Mouse (Mus musculus) embryo, embryonic 11 days (tissue): ENCODE results near the gene Fbxo44.

Source experiments
- DNase-seq: peaks from one replicate; pipeline ENCODE4 v3.0.0-alpha.2; 2015

The Fbxo44 gene

DNA sequence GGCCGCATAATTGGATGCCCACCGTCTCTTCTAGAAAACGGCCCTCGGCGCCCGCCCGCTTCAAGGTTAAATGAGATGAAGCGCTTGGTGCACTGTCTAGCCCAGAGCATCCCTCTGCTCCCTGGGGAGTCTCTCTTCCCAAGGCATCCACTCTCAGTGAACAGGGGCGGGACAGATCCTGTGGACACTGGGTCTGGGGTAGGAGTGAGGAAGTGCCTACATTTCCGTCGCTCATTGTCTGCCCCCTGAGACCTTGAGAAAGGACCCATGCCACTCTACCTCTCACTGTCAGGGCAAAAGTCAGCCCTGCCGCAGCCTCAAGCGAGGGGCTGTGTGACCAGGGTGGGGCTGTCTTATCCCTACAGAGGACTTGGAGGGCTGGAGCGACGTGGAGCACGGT is 4.2 kb upstream of the Fbxo44 start:
- no peak for DNase-seq

DNA sequence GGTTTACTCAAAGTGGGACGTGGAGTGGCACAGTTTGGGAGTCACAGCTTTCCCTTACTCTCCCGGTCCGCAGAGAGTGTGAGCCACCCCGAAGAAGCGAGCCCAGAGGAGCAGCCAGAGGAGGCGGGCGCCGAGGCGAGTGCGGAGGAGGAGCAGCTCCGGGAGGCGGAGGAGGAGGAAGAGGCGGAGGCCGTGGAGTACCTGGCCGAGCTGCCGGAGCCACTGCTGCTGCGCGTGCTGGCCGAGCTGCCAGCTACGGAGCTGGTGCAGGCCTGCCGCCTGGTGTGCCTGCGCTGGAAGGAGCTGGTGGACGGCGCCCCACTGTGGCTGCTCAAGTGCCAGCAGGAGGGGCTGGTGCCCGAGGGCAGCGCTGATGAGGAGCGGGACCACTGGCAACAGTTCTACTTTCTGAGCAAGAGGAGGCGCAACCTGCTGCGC is 3.7 kb upstream of the Fbxo44 start:
- DNase-seq, result peak; percentile 88

DNA sequence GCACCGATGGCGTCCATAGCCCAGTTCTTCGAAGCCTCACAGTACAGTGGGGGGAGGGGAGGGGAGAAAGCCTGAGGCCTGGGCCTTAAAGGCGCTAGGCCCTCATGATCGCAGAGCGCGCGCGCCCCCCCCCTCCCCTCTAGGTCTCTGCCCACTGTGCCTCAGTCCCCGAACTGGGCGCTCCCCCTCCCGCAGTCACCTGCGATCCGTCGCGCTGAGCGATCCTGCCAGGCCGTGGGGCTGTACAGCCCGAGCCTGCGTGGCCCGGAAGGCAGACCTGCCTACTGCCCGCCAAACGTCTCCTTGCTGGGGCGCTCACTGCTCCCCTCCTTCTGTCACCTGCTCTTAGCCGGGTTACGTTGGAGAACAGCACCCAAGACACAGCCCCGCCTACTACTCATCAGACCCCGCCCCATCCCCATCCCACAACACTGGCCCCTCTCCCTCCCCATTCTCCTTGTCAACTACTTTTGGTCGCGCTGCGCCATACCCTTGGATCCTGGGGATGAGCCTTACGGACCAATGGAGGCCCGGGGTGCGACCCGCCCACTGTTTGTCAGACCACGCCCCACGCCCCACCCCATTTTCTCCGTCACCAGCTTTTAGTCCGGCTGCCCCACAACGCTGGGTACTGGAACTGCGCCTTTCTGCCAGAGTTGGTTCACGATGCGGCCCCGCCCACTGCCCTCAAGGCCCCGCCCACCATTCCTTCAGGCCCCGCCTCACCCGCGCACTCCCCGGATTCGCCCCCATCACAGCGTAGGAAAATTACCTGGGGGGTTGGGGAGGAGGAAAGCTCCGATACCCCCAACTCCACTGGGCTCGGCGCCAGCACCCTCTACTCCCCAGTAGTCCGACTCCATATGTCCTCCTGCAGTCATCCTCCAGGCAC is 492 bp downstream of the Fbxo44 start:
- DNase-seq, result peak; percentile 95

DNA sequence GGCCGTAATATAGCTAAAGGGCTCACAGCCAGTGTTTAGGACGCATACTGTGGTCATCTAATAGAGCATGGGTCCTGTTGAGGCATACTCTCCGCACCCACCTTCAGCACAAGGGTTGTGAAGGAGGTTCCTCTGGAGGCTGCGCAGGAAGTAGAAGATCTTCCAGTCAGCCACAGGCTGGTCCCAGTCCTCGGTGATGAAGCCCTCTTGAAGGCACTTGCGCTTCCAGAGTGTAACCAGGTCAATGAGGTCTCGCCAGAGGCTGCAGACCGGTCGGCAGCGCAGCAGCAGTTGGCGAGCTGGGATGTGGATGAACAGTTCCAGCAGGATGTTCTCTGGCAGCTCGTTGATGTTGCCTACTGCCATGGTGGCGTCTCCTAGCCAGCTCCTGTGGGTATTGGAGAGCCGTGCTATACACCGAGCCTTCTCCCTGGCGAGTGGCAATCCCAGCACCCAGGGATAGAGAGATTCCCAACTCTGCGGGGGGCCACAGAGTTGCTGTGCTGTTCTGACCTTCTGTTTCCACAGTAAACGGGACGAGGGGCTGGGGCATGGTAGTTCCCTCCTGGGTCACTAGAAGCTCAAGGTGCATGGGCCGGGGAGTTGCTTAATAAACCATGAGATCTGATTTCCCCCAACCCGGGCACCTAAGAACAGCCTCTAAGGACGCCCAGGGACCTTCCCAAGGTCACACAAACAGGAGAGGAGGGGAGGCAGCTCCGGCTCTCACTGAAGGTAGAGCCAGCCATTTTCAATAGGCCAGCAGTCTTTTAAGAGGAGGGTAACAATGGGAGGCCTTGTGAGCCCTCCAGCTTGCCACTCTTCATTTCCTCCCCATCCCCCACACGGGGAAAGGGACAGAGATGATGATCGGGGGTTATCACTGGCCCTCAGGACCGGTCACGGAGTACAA is 1.6 kb downstream of the Fbxo44 start:
- DNase-seq, result peak; percentile 64

DNA sequence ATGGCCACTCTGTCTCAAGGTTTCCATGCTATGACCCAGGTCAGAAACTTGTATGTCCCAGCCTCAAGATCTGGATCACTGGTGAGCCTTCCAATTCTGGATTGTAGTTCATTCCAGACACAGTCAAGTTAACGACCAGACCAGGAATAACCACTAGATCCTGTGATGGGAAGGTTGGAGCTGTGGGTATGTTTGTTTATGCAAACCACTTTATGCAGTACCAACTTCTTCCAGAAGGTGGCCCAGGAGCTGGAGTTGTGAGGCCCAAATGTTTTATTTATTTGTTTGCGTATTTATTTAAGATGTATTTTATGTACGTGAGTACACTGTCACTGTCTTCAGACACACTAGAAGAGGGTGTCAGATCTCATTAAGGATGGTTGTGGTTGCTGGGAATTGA is 5.3 kb downstream of the Fbxo44 start:
- peak; percentile 67 for DNase-seq

DNA sequence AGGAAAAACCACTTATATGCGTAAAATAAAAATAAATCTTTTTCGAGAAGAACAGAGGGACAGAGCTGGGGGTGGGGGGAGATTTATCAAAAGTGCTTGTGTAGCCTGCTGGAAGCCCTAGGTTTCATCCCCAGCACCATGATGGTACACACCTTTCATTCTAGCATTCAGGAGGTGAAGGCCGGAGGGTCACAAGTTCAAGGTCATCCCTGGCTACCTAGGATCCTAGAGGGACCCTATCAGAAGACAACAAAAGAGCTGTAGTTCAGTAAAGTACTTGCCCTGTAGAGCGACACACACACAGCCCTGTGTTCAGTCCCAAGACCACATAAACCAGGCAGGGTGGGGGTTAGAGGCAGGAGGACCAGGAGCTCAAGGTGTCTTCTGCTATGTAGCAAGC is 6.3 kb downstream of the Fbxo44 start:
- DNase-seq, result no peak

DNA sequence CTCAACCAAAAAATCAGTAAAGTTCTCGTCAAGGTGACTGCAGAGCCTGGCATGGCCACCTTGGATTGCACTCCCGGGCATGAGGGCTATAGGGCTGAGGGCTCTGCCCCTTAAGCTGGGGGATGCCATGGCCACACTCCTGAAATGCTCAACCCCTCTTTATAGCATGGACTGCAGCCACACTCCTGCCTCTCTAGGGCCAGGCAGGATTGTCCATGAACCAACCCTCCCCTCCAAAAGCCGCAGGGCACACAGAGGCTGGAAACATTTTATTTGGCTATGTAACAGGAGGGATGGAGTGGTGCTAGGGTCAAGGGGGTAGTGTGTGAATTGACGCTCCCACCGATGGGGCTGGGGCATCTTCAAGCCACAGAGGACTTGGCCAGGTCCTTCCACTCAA is 7.7 kb downstream of the Fbxo44 start:
- DNase-seq, result no peak

DNA sequence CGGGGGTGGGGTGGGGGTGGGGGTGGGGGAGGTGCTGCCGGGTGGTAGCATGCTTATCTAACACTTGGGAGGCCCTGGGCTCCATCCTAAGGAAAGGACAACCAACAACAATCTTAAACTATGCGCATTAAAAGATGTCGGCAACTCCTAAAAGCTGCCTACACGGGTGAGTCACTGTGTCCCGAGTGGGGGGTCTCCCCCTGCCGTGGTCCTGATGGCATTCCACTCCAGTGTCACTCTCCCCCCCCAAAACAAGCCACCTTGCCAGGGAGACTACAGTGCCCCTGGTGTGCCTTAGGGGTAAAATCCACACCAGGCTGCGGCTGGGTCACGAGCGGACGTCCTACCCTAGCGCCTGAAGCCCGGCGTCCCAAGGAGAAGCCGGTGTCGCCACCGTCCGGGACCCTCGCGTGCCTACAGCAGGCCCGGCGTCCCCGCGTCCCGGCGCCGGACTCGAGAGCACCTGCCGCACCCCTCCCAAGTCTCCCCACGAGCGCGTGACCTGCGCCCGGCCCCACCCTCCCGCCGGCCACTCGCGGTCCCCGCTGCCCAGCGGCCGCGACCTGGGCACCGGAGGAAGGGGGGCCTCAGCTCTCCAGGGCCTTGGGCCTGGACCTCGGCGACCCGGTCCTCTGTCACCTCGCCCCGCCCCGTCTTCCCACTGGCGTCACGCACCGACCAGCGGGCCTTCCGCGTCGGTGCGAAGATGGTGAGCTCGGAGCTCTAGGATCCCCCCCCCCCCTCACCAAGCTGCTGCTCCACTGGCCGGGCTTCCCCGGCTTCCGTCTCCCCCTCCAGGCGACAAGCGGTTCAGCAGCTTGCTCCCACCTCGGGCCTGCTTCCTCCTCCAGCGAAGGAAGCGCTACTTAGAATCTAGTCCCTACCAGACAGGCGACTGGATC is 8.8 kb downstream of the Fbxo44 start, which contains the start of gene Fbxo6:
Fbxo6 (minus strand) TSS at position 874 of the 902 bp plus-strand sequence.
- DNase-seq, result peak; percentile 93

DNA sequence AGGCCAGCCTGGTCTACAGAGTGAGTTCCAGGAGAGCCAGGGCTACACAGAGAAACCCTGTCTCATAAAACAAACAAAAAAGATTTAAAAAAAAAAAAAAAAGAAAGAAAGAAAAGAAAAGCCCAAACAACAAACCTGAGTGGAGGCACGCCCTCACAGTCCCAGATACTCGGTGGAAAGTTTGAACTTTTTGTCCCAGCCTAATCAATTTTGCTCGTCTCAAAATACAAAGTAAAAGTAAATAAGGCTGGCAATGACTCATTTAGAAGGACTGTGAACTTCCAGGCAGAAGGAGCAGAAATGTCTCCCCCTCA is 9.4 kb downstream of the Fbxo44 start:
- DNase-seq, result no peak

DNA sequence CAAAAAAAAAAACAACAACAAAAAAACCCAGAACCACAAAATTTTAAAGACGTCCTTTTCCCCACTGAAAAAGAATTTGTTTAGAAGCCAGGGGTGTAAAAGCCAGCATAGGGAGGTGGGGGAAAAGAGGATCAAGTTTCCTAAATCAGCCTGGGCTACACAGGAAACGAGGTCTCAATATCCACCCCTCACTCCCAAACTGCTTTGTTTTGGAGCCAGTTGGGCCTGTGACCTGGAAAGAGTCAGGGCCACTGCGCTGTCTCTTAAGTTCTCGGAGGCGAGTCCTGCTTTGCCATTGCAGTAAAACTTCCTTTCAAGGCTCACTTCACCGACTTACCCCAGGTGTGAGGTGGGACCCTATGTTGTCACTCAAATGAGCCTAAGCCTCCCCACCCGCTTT is 10.0 kb downstream of the Fbxo44 start:
- peak; percentile 35 for DNase-seq

DNA sequence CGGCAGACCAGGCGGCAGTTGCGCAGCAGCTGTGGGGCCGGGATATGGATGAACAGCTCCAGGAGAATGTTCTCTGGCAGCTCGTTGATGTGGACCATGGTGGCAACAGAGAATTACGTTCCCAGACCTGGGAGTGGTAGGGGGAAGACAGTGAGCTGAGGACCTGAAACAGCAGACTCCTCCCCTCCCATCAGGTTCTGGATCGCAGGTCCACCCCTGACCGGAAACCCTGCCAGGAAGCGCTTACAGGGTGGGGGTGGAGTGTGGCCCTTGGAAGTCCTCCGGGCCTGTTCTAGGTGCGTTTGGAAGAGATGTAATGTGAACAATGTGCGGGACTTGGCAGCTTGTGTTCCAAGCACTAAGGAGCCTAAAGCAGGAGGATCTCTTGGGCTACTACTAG is 10.7 kb downstream of the Fbxo44 start:
- peak; percentile 22 for DNase-seq

DNA sequence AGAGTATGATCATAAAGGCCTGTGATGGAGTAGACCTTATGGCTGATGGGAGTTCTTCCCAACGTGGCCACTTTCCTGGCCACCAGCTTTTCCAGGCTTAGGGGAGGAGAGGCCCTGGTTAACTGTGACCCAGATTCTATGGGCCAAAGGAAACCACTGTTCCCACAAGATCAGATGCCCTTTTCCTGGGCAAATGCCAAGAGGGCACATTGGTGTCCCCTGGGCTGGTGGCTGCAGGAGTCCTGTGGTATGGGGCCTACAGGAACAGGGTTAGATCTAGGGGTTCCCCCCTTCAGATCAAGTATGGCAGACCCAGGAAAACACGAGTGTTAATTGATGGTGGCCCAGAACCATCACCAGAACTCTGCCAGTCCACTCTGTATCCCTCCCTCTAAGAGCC is 12.6 kb downstream of the Fbxo44 start:
- no peak for DNase-seq

DNA sequence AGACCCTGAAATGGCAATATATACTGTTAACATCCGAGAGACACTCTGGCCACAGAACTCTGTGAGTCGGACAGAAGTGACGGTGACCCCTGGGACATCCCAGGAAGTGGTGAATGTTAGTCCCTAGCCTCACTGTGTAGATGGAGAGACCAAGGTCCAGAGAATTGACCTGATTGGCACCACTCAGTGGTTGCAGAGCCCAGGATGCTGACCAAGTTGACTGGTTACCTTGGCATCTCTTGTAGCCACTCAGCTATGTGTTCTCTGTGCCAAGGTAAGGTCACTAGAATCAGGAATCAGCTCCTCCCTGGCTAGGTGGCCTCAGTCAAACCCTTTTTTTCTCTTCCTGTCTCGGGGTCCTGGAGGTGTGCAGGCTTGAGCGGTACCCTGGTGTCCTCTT is 16.6 kb downstream of the Fbxo44 start:
- DNase-seq, result no peak

DNA sequence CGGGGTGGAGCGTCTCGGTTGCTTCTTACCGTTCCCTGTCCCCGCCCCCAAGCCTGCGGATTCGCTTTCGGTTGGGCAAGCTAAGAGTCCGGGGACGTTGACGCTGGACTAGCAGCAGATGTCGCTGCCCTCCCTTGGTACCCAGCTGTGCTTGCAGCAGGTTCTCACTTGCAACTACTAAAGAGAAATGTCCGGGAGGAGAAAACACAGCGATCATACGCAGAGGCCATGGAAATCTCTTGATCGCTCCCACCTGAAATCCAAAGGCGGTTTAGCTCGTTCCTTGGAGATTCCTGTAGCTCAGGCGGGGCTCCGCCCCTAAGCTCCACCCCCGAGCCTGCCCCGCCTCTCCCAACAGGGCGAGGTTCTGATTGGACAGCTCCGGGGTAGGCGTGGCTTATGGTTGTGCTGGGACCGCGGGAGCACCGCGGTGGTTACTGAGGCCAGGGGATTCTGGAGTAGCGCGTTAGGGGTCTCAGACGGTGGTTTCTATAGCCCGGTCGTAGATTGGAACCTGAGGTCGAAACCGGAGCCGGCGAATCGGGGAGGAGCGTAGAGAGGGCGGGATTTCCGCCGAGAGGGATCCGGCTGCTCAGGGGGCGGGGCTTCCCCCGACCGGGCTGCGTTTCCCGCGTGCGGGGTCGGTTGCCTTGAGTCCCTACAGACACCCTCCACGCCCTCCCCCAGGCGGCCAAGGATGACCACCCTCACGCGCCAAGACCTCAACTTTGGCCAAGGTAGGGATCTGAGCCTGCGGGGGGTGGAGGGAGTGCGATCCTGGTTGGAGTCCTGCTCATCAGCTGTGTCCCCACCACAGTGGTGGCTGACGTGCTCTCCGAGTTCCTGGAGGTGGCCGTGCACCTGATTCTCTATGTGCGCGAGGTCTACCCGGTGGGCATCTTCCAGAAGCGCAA is 19.9 kb downstream of the Fbxo44 start:
- DNase-seq, result peak; percentile 94

DNA sequence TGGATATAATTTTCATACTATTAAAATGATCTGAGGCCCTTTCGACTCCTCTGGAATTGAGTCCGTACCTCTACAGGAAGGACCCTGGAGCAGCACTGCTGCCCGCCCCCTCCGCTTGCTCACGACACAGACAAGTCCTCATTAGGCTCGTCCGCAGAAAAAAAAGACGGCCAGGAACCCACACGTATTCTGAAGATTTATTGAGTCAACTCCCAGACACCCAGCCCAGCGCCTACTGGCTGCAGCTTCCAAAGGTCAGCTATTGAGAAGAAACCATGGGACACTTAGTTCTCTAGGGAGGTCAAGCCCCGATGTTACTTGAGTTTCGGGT is 20.6 kb downstream of the Fbxo44 start:
- DNase-seq, result no peak

DNA sequence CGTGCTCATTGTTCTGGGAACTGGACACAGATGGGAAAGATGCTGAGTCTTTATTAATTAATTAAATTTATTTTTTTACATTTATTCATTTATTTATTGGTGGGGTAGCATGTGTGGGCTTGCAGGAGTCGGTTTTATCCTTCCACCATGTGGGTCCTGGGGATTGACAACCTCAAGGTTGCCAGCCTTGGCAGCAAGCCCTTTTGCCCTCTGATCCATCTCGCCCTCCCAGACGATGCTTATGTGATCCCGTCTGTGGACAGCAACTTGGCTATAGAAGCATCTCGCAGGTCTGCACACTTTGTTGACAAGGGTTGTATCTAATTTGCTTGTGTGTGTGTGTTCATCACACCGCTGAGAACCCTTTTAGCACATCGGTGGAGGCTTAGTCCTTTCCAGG is 22.8 kb downstream of the Fbxo44 start:
- DNase-seq, result no peak

DNA sequence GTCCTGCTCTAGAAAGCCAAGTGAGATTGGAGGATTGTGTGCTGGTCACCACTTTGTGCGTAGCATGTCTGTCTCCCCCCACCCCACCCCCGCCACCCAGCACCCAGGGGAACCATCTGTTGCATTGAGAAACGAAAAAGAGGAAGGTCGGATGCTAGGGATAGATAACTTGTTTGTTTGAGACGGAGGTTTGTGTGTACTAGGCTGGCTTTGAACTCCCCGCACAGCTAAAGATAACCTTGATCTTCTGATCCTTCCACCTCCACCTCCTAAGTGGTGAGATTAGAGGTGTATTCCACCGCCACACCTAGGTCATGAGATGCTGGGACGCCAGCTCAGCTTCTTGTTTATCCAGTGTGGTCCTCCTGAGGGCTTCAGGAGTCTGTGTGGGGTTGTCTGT is 25.3 kb downstream of the Fbxo44 start:
- DNase-seq, result no peak

DNA sequence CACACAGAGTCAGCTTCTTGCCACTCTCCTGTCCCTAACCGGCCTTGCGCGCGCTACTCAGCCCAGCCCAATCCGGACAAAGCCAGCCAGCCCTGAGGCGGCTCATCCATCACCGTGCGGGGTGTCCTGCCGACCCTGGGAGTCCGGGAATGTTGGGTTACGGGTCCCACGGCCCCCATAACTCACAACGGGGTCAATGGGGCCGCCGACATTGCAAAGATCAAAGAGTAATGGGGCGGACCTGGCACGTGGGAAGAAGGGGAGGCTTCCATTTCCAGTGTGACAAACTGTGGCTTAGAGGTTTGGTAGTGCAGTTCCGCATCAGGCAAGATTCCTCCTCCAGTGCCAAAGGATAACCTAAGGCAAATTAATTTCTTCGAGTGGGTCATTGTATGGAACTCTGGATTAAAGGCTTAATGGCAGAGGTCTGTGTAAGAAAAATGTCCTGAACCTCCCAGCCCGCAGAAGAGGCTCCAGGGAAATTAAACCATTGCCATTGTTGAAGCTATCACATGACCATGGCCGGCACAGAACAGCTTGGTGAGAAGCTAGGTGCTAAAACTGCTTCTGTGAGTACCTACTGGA is 28.7 kb downstream of the Fbxo44 start:
- peak; percentile 83 for DNase-seq

DNA sequence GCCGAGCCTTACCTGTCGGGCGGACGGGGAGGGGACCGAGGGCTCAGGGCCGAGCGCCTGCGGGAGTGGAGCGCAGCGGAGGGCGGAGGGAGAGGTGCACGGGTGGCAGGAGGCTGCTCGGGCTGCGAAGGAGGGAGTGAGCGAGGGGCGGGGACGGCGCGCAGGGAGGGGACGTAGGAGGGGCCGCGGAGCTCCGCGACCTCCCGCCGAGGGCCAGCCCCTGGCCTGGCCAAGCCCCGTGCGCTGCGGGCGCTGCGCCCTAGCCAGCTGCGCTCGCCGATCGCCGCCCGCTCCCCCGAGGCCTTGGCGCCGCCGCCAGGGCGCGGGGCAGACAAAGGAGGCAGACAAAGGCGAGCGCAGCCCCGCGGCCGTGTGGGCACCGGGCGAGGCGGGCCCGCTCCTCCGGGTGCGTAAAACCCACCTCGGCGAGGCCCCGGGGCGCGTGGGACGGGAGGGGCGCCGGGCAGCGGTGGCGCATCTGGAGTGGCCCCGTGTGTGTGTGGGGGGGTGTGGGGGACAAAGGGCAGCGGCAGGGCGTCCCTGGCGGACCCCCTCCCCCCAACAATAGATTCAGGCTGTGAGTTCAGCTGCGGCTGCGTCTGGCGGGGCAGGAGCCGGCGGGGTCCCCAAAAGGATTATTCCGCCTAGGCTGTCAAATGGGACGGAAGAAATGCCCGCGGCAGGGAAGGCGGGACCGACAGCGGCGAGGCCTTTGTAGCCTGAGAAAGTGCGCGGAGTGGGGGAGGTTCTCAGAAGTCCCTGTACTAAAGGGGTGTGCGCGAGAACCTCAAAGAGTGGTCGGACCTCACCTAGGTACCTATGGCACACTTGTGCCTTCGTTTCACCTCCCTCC is 29.5 kb downstream of the Fbxo44 start, which contains the start of gene Draxin:
Draxin (minus strand) TSS at position 138 of the 853 bp plus-strand sequence.
- peak; percentile 89 for DNase-seq

DNA sequence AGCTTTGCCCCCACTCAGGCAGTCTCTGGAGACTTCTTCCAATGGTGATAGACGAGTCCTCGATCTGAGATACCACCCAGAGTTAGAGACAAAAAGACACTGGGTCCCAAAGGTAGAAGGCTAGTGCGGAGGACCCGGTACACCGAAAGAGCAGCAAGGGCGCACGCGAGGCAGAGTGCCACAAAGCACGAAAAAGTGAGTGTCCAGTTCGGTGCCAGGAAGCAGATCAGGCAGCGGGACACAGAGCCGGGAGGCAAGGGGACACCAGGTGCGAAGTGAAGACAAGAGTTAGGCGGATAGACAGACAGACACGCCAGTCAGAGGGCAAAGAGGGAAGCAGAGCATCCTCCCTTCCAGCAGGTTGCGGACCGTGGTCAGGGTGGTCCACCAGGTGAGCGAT is 30.1 kb downstream of the Fbxo44 start, which contains the start of gene Mad2l2:
Mad2l2 (plus strand) TSS at position 252 of the 400 bp plus-strand sequence.
- no peak for DNase-seq
